Mouse (Mus musculus): ENCODE data around the gene Dyrk2. TPM values are rescaled to one million over a fixed set of nuclear protein-coding genes. Genes with fewer than 3 reads are reported as not detected.

Dyrk2 gene
- polyA plus RNA-seq, 1 experiment from 2014 or later: 15.4 TPM

- H3K27ac ChIP-seq (ENCODE audit: low read depth, low read length): no peak overlapping the region
- WGBS (ENCODE audit: insufficient replicate concordance): 84% methylated on average over 11 of the region's 11 CpGs
- peaks cover 2% of the 10 kb centered on the region; the same call in 1 of the 2 replicates for H3K9me3 ChIP-seq (replicated peaks; ENCODE audit: control insufficient read depth, low read length)
- H3K36me3 ChIP-seq (ENCODE audit: control insufficient read depth, insufficient read depth, low read length): peaks cover 36% of the 10 kb centered on the region
- ATAC-seq (replicated peaks; ENCODE audit: insufficient number of reproducible peaks, low FRiP score, low TSS enrichment): no peak
- no peak overlapping the region for H3K9ac ChIP-seq (ENCODE audit: low read depth, low read length)
- H3K4me1 ChIP-seq (ENCODE audit: control insufficient read depth, insufficient read depth, low read length): peaks cover 34% of the 10 kb centered on the region
- H3K4me2 ChIP-seq: no peak overlapping the region
- no peak overlapping the region for H3K4me3 ChIP-seq (ENCODE audit: low read depth, low read length)
- H3K27me3 ChIP-seq (ENCODE audit: control insufficient read depth, insufficient read depth, low read length): no peaks in the 10 kb centered on the region
Measured at GRCm38 (mm10) chr10:118861234-118862025, 8.6 kb downstream of the Dyrk2 start.

- H3K4me1 ChIP-seq (ENCODE audit: control insufficient read depth, insufficient read depth, low read length): peaks cover 24% of the 10 kb centered on the region
- WGBS (ENCODE audit: insufficient replicate concordance): 93% methylated on average over 21 of the region's 21 CpGs
- H3K36me3 ChIP-seq (ENCODE audit: control insufficient read depth, insufficient read depth, low read length): peaks cover 31% of the 10 kb centered on the region
- peaks cover 2% of the 10 kb centered on the region; the same call in 1 of the 2 replicates for H3K9me3 ChIP-seq (replicated peaks; ENCODE audit: control insufficient read depth, low read length)
- H3K4me3 ChIP-seq (ENCODE audit: low read depth, low read length): no peak overlapping the region
- H3K4me2 ChIP-seq: no peak overlapping the region
- no peak overlapping the region for H3K27ac ChIP-seq (ENCODE audit: low read depth, low read length)
- H3K9ac ChIP-seq (ENCODE audit: low read depth, low read length): no peak overlapping the region
- H3K27me3 ChIP-seq (ENCODE audit: control insufficient read depth, insufficient read depth, low read length): no peaks in the 10 kb centered on the region
- no peak for ATAC-seq (replicated peaks; ENCODE audit: insufficient number of reproducible peaks, low FRiP score, low TSS enrichment)
Measured at GRCm38 (mm10) chr10:118859655-118860054, 10.4 kb downstream of the Dyrk2 start.

DNA sequence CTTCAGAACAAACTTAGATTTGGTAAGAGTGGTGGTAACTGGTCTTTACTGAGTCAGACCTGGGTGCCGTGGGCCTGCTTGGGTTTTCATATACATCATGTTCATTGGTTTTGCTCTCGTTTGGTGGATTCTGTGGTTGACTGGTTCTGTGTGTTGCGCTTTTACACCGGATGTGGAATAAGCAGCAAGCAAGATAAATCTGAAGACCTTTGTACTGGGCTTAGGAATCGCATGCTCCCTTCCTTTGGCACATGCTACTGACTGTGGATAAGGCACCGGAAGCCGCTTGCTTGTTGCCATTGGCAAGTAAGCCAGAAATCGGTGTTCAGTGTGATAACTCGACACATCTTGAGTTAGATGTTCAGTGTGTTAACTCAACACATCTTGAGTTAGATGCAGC, 15.4 kb downstream of the Dyrk2 start:
- peaks cover 7% of the 10 kb centered on the region for H3K36me3 ChIP-seq (ENCODE audit: control insufficient read depth, insufficient read depth, low read length)

GRCm38 (mm10) chr10:118852554-118852953, 17.5 kb downstream of the Dyrk2 start:
- no peak overlapping the region for H3K27ac ChIP-seq (ENCODE audit: low read depth, low read length)
- H3K36me3 ChIP-seq (ENCODE audit: control insufficient read depth, insufficient read depth, low read length): peaks cover 3% of the 10 kb centered on the region; the same call in 1 of the 2 replicates
- no peaks in the 10 kb centered on the region for H3K9me3 ChIP-seq (replicated peaks; ENCODE audit: control insufficient read depth, low read length)
- H3K4me3 ChIP-seq (ENCODE audit: low read depth, low read length): no peak overlapping the region
- ATAC-seq (replicated peaks; ENCODE audit: insufficient number of reproducible peaks, low FRiP score, low TSS enrichment): no peak
- 0 out of 2 replicates have a peak, but pooled peaks cover 1% of the 10 kb centered on the region for H3K4me1 ChIP-seq (ENCODE audit: control insufficient read depth, insufficient read depth, low read length)
- 75% methylated on average over 16 of the region's 16 CpGs for WGBS (ENCODE audit: insufficient replicate concordance)
- no peak overlapping the region for H3K4me2 ChIP-seq
- H3K9ac ChIP-seq (ENCODE audit: low read depth, low read length): no peak overlapping the region
- no peaks in the 10 kb centered on the region for H3K27me3 ChIP-seq (ENCODE audit: control insufficient read depth, insufficient read depth, low read length)

More for the DNA sequence above, 15.4 kb downstream of the Dyrk2 start:
- no peak for ATAC-seq (replicated peaks; ENCODE audit: insufficient number of reproducible peaks, low FRiP score, low TSS enrichment)
- Histone ChIP-seq H3K4me2 (no peak overlapping the region), H3K27ac (ENCODE audit: low read depth, low read length) (no peak overlapping the region), H3K4me1 (ENCODE audit: control insufficient read depth, insufficient read depth, low read length) (0 out of 2 replicates have a peak, but pooled peaks cover 8% of the 10 kb centered on the region), H3K9ac (ENCODE audit: low read depth, low read length) (no peak overlapping the region), H3K4me3 (ENCODE audit: low read depth, low read length) (no peak overlapping the region), H3K27me3 (ENCODE audit: control insufficient read depth, insufficient read depth, low read length) (no peaks in the 10 kb centered on the region), H3K9me3 (replicated peaks; ENCODE audit: control insufficient read depth, low read length) (0 out of 2 replicates have a peak, but pooled peaks cover 2% of the 10 kb centered on the region)
- WGBS (ENCODE audit: insufficient replicate concordance): 84% methylated on average over 9 of the region's 9 CpGs

DNA sequence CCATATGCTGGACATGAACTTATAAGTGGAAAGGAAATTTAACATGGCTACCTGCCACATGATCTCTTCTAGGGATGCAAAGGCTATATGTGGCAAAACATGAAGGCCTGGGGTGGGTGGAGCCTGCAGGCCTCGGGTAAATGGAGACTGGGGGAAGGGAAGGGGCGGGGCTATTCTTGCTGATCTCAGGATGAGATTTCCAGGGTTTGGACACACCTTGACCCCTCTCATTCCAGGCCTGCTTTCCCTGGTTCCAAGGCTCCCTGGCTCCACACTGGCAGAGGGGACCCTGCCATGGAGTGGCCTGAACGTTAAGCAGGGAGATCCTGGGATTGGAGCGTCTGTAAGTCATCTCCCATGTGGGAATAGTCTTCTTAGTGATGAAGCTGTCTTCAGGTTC, 21.5 kb downstream of the Dyrk2 start:
- H3K4me3 ChIP-seq (ENCODE audit: low read depth, low read length): no peak overlapping the region
- WGBS (ENCODE audit: insufficient replicate concordance): 70% methylated on average over 4 of the region's 4 CpGs
- H3K4me1 ChIP-seq (ENCODE audit: control insufficient read depth, insufficient read depth, low read length): 0 out of 2 replicates have a peak, but pooled peaks cover 7% of the 10 kb centered on the region
- ATAC-seq (replicated peaks; ENCODE audit: insufficient number of reproducible peaks, low FRiP score, low TSS enrichment): no peak
- H3K36me3 ChIP-seq (ENCODE audit: control insufficient read depth, insufficient read depth, low read length): no peaks in the 10 kb centered on the region
- H3K4me2 ChIP-seq: no peak overlapping the region
- no peak overlapping the region for H3K27ac ChIP-seq (ENCODE audit: low read depth, low read length)
- no peaks in the 10 kb centered on the region for H3K9me3 ChIP-seq (replicated peaks; ENCODE audit: control insufficient read depth, low read length)
- H3K9ac ChIP-seq (ENCODE audit: low read depth, low read length): no peak overlapping the region
- H3K27me3 ChIP-seq (ENCODE audit: control insufficient read depth, insufficient read depth, low read length): no peaks in the 10 kb centered on the region

DNA sequence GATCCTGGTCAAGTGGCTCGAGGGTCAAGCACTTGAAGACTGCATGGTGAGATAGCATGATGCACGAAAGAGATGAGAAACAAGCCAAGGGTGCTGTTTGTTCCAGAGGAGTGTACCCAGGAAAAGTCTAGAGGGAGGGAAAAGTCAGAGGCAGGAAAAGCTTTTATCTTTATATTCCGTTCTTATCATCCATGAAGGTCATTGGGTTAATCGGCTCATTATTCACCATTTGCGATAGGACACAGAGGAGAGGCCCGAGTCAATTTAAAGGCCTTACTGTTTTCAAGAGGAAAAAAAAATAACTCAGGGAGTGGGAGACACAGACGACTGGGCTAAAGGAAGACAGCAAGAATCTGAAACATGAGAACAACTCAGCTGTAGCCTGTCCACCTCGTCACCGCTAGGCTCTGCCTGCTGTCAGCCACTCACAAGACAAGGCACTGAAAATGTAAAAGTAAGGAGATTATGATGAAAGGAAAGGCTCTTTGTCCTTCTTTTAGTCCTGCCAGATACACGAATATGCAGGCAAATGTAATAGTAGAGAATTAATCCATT, 22.9 kb downstream of the Dyrk2 start:
- 18% methylated on average over 10 of the region's 10 CpGs for WGBS (ENCODE audit: insufficient replicate concordance)
- no peaks in the 10 kb centered on the region for H3K27me3 ChIP-seq (ENCODE audit: control insufficient read depth, insufficient read depth, low read length)
- H3K9me3 ChIP-seq (replicated peaks; ENCODE audit: control insufficient read depth, low read length): no peaks in the 10 kb centered on the region
- no peaks in the 10 kb centered on the region for H3K36me3 ChIP-seq (ENCODE audit: control insufficient read depth, insufficient read depth, low read length)
- no peak overlapping the region for H3K9ac ChIP-seq (ENCODE audit: low read depth, low read length)
- H3K27ac ChIP-seq (ENCODE audit: low read depth, low read length): 0 out of 2 replicates have a peak overlapping the region, but pooled peaks have one; percentile 6
- no peak overlapping the region for H3K4me3 ChIP-seq (ENCODE audit: low read depth, low read length)
- H3K4me2 ChIP-seq: 0 out of 2 replicates have a peak overlapping the region, but pooled peaks have one; percentile 9
- H3K4me1 ChIP-seq (ENCODE audit: control insufficient read depth, insufficient read depth, low read length): 0 out of 2 replicates have a peak, but pooled peaks cover 7% of the 10 kb centered on the region
- no peak for ATAC-seq (replicated peaks; ENCODE audit: insufficient number of reproducible peaks, low FRiP score, low TSS enrichment)

DNA sequence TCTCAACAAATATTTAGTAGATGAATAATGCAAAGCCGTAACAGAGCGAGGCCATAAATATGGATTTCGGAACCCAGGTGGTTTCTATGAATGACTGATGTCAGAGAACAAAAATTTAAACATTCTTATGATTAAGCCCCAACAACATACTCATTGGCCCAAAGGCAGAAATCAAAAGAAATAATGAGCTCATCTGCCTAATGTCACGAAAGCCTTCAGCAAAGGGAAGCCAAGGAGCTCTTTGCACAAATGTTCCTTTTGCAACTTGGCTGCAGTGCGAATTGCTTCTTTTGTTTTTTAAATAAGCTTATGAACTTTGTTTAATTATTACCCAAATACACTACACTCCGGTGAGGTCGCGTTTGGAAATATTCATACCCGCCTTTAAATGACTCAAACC, 29.4 kb downstream of the Dyrk2 start:
- no peak for ATAC-seq (replicated peaks; ENCODE audit: insufficient number of reproducible peaks, low FRiP score, low TSS enrichment)
- H3K4me2 ChIP-seq: no peak overlapping the region
- H3K4me3 ChIP-seq (ENCODE audit: low read depth, low read length): no peak overlapping the region
- no peaks in the 10 kb centered on the region for H3K9me3 ChIP-seq (replicated peaks; ENCODE audit: control insufficient read depth, low read length)
- peaks cover 7% of the 10 kb centered on the region; the same call in 1 of the 2 replicates for H3K4me1 ChIP-seq (ENCODE audit: control insufficient read depth, insufficient read depth, low read length)
- H3K36me3 ChIP-seq (ENCODE audit: control insufficient read depth, insufficient read depth, low read length): no peaks in the 10 kb centered on the region
- 89% methylated on average over 9 of the region's 9 CpGs for WGBS (ENCODE audit: insufficient replicate concordance)
- no peak overlapping the region for H3K9ac ChIP-seq (ENCODE audit: low read depth, low read length)
- no peak overlapping the region for H3K27ac ChIP-seq (ENCODE audit: low read depth, low read length)
- no peaks in the 10 kb centered on the region for H3K27me3 ChIP-seq (ENCODE audit: control insufficient read depth, insufficient read depth, low read length)

DNA sequence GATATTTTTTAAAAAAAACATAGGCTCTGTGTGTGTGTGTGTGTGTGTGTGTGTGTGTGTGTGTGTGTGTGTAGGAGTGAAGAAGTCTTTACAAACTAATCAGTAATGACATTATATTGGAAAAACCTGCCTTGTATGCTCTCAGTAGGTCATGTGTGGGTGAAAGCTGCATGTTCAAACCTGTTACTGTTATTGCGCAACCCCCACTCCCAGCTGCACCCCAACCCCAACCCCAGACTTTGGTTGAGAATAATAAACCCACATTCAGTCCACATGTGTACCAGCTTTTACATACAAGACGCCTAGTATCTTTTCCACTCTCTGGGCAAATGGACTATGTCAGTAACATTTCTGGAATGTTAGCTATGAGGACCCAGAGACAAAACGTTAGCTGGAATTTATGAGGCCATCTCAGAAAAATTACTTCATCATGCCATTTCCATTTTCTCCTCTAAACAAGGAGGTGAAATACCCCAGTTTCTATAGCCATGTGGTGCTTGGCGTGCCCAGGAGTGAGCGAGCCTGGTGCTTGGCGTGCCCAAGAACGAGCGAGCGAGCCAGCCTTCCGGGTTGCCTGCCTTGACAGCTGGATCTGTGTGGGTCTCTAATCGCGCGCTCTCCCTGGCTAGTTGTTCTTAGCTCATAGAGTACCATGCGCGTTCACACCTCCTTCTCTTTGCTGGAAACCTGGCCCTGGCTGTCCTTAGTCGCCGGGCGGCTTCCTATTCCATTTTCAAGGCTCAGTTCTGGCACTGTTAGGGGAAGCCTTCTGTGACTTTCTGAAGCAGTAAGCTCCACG, 30.5 kb downstream of the Dyrk2 start:
- Histone ChIP-seq H3K4me3 (ENCODE audit: low read depth, low read length) (no peak overlapping the region), H3K4me2 (no peak overlapping the region), H3K9ac (ENCODE audit: low read depth, low read length) (no peak overlapping the region), H3K4me1 (ENCODE audit: control insufficient read depth, insufficient read depth, low read length) (peaks cover 7% of the 10 kb centered on the region; the same call in 1 of the 2 replicates), H3K36me3 (ENCODE audit: control insufficient read depth, insufficient read depth, low read length) (no peaks in the 10 kb centered on the region), H3K9me3 (replicated peaks; ENCODE audit: control insufficient read depth, low read length) (no peaks in the 10 kb centered on the region), H3K27me3 (ENCODE audit: control insufficient read depth, insufficient read depth, low read length) (no peaks in the 10 kb centered on the region), H3K27ac (ENCODE audit: low read depth, low read length) (no peak overlapping the region)
- WGBS (ENCODE audit: insufficient replicate concordance): 75% methylated on average over 19 of the region's 19 CpGs
- no peak for ATAC-seq (replicated peaks; ENCODE audit: insufficient number of reproducible peaks, low FRiP score, low TSS enrichment)
